Mouse (Mus musculus): Measurements from ENCODE around the gene Iqschfp.

Gene Iqschfp

DNA sequence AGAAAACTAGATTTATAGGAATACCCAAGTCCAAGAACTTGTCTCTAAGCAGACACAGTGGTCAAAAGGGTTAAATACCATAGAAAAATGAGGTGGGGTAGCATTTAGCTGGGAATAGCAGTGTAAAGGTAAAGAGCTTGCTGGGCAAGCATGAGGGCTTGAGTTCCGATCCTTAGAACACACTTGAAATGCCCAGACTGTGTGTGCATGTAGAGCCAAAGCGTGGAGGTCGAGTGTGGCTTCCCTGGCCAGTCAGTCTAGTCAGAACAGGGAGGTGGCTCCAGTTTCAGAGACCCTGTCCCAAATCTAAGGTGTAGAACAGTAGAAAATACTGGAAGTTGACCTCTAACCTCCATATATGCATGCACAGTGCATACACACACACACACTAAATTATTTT is 591.5 kb downstream of the Iqschfp start:
- no peak for ATAC-seq (ENCODE audit: insufficient number of reproducible peaks, low FRiP score, low TSS enrichment)

DNA sequence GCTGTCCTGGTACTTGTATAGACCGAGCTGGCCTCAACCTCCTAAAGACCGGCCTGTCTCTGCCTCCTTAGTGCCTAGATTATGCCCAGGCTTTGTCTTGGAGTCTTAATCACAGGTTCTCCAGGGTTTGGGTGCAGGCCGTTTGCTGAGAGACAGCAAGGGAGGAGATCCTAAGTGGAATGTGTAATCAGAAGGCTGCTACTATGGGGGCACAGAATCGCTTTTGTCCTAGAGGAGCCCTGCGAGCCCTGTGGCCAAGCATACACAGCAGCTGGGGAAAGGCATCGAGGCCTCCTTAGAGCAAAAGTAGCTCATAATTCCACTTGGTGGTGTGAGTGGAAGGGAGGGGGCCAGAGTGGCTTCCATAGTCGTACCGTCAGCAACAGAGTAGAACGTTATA is 592.0 kb downstream of the Iqschfp start:
- no peak for ATAC-seq (ENCODE audit: insufficient number of reproducible peaks, low FRiP score, low TSS enrichment)

DNA sequence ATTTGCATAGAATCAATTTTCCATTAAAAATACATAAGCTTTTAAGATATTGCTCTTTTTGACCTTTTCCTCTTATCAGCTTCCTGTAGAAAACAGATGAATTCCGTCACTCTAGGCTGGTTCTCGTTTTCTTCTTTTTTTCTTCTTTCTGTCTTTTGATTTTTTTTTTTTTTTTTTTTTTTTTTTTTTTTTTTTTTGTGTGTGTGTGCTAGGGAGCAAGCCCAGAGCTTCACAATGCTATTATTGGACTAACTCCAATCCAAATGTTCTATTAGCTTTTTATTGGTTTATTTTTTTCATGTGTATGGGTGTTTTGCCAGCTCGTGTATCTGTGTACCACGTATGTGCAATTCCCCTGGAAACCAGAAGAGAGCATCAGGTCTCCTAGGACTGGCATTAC is 592.5 kb downstream of the Iqschfp start:
- no peak for ATAC-seq (ENCODE audit: insufficient number of reproducible peaks, low FRiP score, low TSS enrichment)

DNA sequence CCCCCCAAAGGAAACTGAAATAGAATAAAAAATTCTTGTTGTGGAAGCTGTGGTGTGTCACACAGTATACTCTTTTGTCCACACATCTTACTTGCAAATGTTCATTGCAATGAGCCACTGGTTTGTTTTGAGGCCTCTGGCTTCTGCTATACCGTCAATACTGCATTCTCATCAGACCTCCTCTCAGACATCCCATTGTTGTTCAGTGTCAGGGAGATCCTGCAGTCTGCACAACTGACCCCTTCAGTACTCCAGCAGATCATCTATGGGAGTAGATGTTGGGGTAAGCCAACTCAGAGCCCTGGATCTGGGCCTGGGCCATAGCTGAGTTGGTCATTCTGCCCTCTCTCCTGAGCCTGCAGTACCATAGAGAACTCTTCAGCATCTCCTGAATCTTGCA is 595.6 kb downstream of the Iqschfp start:
- no peak for ATAC-seq (ENCODE audit: insufficient number of reproducible peaks, low FRiP score, low TSS enrichment)

DNA sequence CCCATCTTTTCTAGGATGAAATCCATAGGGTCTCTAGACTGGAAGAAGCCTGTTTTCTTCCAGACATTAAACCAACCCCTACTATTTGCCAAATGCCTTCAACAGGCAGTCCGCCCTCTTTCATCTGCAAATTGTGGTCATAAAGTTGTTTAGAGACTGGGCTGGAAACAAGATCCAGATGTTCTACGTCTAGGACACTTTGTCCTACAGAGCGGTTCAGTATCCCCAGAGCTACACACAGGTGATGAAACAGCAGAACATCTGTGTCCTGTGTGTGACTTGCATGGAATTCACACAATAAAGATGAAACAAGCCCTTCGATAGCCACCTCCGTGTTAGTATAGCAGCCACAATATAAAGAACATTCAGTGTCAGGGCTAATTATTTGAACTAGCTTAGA is 596.3 kb downstream of the Iqschfp start:
- no peak for ATAC-seq (ENCODE audit: insufficient number of reproducible peaks, low FRiP score, low TSS enrichment)

DNA sequence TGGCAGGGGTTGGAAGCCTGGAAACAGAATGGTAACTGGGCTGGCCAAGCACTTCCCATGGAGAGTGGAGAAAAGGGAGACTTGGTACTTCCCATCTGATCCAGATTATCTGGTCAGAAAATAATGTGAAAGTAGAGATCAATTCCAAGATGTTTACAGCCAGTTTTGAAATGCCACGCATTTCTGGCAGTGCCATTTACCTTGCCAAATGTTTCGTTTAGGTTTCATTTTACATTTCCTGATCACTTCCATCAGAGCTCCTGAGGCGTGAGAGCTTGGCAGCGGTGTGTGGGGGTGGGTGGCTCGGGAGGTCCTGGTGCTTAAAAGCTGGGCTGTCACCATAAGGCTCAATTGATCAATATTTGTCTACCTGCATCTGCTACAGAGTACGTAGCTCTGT is 599.5 kb downstream of the Iqschfp start:
- no peak for ATAC-seq (ENCODE audit: insufficient number of reproducible peaks, low FRiP score, low TSS enrichment)

DNA sequence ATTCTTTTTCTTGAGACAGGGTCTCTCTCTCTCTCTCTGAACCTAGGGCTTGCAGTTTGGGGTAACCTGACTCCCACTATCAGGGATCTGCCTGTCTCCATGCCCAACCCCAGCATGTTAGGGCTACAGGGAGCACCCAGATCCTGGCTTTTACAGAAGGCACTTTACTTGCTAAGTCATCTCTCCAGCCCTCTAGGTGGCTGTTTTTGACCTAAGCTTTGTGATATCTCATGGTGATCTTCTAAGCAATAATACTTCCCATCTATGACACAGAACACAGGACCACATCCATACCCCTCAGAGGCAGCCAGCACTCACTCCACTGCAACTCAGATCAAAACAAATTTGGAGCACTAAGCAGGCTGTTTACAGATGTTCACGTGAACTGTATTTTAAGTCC is 600.0 kb downstream of the Iqschfp start:
- no peak for ATAC-seq (ENCODE audit: insufficient number of reproducible peaks, low FRiP score, low TSS enrichment)

DNA sequence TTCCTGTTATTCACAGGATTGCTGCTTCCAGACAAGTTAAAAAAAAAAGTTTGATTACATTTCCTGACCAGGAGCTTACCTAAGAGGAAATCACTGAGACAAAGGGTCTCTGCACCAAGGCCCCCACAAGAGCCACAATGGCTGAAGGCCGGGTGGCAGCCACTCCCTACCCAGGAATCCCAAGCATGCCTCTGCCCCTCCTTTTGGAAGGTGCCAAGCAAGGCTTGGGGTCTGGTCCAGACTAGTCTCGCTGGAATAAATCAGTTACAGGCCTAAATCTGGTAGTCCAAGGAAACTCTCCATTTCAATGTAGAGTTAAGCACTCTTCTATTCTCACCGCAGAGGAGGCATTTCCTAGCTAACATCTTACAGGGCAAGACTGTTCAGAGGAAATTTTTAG is 600.5 kb downstream of the Iqschfp start:
- ATAC-seq (ENCODE audit: insufficient number of reproducible peaks, low FRiP score, low TSS enrichment), result no peak

DNA sequence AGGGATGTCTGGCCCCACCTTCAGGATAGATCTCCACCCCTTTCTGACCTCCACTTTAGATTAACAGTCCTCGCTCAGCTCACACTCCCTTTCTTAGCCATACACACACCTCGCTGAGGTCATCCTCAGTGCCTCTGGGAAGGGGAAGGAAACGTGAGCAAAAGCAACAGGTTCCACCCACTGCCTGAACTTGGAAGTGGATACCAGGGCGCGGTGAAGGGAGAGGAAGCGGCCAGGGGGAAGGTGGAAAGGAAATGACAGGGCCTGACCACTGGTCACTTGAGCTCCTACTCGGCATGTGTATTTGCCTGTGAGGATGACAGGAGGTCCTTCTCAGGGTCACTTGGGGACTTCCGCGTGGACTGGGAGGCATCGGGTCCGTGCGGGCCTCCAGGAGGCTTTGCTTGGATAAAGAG is 601.1 kb downstream of the Iqschfp start:
- ATAC-seq (ENCODE audit: insufficient number of reproducible peaks, low FRiP score, low TSS enrichment), result 0 out of 2 replicates have a peak, but pooled peaks have one; percentile 4

DNA sequence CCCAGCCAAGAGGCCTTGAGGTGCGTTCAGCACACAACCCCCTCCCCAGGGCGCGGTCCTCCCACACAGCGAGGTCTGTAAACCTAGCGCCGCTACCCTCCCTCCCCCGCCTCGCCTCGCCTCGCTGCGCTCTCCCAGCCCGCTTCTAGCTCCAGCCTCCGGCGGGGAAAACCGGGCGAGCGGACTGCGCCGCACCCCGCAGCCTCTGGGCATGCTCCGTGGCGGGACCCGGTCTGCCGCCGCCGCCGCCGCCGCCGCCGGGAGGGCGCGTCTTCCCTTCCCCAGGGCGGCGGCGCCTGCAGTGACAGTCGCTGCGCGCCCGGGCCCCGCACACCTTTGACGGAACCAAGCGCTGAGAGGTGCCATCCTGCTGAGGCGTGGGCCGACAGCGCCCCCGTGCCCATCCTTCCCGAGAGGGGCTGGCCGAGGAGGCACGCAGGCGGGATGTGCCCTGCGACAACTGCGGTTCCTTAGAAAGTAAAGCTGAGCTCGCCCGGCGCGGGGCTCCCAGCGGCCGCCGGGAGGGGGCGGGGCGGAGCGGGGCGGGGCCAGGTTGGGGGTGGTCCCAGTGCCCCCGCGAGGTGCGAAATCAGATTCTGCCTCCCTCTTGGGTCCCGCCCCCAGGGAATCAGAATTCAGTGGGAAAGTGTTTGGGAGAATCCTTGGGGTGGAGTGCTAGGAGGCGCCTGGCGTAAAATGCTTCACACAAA is 601.7 kb downstream of the Iqschfp start:
- peak; percentile 42 for ATAC-seq (ENCODE audit: insufficient number of reproducible peaks, low FRiP score, low TSS enrichment)

DNA sequence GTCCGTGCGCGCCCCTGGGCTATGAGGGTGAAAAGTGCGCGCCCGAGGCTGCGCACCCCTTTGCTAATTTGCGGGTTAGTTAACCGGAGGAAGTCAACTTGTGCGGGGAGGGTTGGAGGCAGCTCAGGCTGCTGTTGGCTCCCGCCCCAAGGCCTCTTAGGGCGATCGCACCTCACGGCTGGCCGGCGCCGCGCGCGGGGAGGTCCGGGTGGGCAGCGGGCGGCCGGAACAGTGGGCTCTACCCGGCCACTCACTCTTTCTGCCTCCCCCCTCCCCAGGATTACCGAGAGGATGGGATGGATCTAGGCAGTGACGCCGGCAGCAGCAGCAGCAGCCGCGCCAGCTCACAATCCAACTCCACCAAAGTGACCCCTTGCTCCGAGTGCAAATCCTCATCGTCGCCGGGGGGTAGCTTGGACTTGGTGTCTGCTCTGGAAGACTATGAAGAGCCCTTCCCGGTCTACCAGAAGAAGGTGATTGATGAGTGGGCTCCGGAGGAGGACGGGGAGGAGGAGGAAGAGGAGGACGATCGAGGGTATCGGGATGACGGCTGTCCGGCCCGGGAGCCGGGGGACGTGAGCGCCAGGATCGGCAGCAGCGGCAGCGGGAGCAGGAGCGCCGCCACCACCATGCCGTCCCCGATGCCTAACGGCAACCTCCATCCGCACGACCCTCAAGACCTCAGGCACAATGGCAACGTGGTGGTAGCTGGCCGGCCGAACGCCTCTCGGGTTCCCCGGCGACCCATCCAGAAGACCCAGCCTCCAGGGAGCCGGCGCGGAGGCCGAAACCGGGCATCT is 602.5 kb downstream of the Iqschfp start:
- peak; percentile 11; the same call in 1 of the 2 replicates for ATAC-seq (ENCODE audit: insufficient number of reproducible peaks, low FRiP score, low TSS enrichment)

DNA sequence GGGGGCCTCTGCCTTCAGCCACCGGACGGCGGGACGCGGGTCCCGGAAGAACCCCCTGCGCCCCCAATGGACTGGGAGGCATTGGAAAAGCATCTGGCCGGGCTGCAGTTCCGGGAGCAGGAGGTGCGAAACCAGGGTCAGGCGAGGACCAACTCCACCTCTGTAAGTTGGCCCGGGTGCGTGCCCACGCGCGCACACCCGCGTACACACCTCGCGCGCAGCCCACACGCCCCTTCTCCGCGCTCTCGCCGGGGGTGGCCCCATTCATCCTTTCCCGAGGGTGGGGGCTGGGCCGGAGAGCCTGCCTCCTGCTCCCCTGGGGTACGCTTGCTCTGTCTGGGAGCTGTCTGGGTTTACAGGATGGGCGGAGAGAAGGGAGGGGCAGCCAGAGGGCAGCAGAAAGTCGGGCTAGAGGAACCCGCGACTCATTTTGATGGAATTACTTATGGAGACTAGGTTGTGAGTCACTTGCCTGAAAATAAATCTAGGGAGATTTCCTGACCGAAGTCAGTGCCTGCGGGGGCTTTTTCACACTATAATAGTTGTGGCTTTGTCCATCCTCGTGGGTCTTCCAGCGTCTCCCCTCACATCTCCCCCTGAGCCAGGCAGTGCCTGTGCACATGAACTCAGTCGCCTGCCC is 603.2 kb downstream of the Iqschfp start:
- ATAC-seq (ENCODE audit: insufficient number of reproducible peaks, low FRiP score, low TSS enrichment), result peak; percentile 18; the same call in 1 of the 2 replicates

DNA sequence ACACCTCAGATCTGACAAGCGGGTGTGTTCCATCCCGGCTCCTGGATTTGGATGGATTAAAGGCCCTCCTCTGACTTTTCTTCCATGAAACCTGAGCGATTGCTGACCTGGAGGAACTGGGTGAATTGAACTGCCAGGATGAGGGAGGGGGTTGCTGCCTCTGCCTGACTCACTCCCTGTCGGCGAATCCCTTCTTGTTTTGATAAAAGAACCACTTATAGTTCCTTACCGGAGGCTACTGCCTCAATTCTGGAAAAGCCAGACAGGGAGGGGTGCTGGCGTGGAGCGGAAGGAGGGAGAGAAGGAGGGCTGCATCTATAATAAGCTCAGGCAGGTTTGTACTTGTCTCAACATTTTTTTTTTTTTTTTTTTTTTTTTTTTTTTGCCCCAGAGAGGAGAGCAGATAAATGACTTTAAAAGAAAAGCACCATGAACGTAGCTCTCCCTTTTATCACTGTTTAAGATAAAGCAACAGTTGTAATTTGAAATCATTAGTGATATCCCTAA is 603.8 kb downstream of the Iqschfp start:
- no peak for ATAC-seq (ENCODE audit: insufficient number of reproducible peaks, low FRiP score, low TSS enrichment)

DNA sequence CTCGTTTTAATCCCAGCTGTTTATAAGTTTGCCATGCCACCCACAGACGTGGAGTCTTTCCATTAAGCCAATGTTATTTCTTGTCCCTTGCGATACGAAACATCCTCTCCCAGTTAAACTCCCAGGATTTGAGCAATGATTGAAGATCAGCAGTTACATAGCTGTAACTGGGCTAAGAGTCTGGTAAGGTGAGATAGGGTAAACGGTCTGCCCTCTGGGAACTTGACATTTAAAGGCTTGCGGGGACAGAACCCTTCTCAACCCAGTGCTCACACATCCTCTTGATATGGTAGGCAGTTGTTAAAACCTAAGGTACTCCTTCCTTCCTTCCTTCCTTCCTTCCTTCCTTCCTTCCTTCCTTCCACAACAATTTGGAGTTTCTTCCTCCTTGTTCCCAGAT is 604.5 kb downstream of the Iqschfp start:
- no peak for ATAC-seq (ENCODE audit: insufficient number of reproducible peaks, low FRiP score, low TSS enrichment)

DNA sequence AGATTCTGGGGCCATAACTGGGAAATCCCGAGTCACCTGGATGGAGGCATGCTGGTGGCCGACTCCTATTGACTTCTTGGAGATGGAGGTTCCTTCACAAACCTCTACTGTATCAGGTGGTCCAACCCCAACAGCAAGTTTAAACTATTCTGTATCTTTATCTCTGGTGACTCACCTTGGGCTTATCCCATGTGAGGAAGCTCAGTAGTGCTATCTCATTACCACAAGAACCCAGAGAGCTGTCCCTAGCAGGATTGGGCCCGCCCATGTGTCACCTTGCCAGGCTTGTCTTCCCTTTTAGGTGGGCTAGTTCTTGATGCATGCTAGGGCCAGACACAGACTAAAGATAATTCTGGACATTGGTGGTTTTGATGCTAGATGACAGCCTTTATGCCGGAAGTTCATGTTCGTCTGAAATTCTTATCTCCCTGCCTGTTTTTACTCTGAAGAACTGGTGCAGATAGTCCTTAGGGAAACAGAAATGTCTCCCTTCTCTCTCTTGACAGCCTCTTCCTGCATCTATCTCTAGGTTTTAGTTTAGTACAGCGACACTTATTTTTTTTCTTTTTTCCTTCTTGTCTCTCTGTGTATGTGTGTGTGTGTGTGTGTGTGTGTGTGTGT is 607.6 kb downstream of the Iqschfp start:
- no peak for ATAC-seq (ENCODE audit: insufficient number of reproducible peaks, low FRiP score, low TSS enrichment)

DNA sequence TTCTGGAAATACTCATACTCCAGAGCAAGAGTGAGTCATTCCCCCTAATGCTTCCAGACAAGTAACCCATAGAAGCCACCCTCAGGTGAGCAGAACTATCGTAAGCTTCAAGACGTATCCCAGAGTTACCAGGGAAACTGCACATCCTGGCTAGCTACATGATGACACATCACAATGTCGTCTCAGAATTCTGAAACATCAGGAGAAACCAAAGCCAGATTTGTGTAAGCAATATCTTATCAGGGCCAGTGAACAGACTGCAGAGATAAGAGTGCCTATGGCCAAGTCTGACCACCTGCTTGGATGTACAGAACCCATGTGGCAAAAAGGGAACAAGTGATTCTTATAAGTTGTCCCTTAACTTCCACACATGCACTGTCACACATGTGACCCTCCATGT is 612.8 kb downstream of the Iqschfp start:
- ATAC-seq (ENCODE audit: insufficient number of reproducible peaks, low FRiP score, low TSS enrichment), result no peak

DNA sequence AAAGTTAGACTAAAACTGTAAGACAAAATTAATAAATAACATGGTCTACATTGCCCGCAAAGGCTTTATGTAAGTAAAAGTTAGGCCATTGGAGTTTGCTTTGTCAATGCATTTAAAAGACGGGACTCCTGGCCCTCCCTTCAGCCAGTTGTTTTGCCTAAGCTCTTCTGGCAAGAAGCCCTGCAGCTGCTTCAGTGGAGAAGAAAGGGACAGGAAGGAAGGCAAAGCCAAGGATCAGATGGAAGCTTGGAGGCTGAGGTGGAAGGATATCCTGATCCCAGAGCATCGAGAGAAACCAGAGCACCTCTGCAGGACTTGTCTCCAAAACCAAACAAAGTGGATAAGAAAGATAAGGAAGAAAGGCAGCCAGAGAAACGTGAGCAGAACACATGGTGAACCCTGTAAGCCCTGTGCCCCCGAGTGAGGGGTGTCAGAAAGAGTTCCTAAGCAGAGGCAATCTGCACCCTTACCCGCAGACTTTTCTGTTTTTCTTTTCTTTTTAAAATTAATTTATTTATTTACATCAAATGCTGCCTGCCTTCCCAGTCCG is 614.8 kb downstream of the Iqschfp start:
- no peak for ATAC-seq (ENCODE audit: insufficient number of reproducible peaks, low FRiP score, low TSS enrichment)

DNA sequence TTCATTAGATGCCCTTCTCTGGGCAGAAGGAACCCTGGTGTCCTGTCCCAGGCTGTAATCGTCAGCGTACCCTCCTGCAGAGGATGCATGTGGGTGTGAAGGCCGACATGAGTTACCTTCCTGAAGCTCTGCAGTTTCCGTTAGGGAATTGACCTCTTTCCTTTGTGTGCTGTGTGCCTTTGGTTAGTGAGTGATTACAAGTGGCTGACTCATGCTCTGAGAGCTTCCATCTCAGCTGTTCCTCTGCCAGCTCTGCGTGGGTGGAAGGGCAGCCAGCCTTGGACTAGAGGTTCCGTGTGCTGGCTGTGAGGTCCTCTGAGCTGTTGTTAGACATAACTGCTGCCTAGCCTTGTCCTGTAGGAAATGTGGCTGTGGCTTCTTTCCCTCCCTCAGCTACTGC is 616.6 kb downstream of the Iqschfp start:
- ATAC-seq (ENCODE audit: insufficient number of reproducible peaks, low FRiP score, low TSS enrichment), result peak; percentile 98

DNA sequence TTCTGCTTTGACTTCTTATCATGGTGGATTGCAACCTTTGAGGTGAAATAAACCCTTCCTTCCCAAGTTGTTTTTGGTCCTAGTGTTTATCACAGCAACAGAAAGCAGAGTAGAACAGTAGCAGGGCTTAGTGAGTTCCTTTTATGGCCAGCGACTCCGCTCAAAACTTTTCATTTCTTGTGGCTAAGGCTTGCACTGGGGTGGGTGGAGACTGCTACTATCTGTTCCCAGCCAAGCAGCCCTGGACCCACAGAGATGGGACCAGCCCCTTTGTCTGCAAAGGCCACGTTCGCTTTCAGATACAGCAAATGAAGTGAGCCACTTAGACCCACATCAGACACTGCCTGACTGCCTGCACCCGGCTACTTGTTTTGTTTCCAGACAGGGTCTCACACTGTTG is 618.8 kb downstream of the Iqschfp start:
- no peak for ATAC-seq (ENCODE audit: insufficient number of reproducible peaks, low FRiP score, low TSS enrichment)

DNA sequence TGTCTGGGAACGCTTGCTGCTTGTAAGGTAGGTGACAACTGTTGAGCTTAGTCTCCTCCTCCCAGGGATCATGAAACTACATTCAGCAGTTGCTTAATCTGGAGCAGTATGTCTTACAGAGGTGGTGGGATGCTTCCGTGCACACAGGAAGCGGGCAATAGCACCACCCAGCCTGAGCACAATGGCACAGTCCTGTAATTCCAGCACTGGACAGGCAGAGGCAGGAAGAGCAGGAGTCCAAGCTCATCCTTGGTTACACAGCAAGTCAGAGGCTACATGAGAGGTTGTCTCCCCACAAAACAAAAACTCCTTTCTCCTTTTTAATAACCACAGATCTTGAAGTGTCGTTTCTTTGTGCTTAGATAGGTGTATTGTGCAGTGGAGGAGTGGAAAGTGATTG is 619.7 kb downstream of the Iqschfp start:
- ATAC-seq (ENCODE audit: insufficient number of reproducible peaks, low FRiP score, low TSS enrichment), result no peak
